Mouse (Mus musculus) lung, embryonic 15.5 days (tissue): ENCODE results near the gene F2r. TPM values are rescaled to one million over a fixed set of nuclear protein-coding genes. Genes with fewer than 3 reads are reported as not detected.

ENCODE experiments used
- ATAC-seq: fragments of 200-750 bp; cut with Nextera tagmentation; 2 replicates; pipeline ENCODE4 v1.8.0; 2017; ENCODE audit warnings: moderate number of reproducible peaks, borderline replicate concordance; ENCODE audit not compliant: low FRiP score, low TSS enrichment; ENCODE audit errors: extremely low read depth
- H3K27ac ChIP-seq: fragments of 300-500 bp; sonication (generic); 2 replicates; pipeline ENCODE4 v1.5.1; 2015; ENCODE audit warnings: moderate library complexity, mild to moderate bottlenecking, inconsistent platforms
- H3K27me3 ChIP-seq: fragments of 300-500 bp; sonication (generic); 2 replicates; pipeline ENCODE4 v1.6.1; 2015; ENCODE audit warnings: inconsistent platforms
- H3K36me3 ChIP-seq: fragments of 300-500 bp; sonication (generic); 2 replicates; pipeline ENCODE4 v1.6.1; 2015; ENCODE audit warnings: inconsistent platforms
- H3K4me1 ChIP-seq: fragments of 300-500 bp; sonication (generic); 2 replicates; pipeline ENCODE4 v1.6.1; 2015; ENCODE audit warnings: inconsistent platforms
- H3K4me2 ChIP-seq: fragments of 300-500 bp; sonication (generic); 2 replicates; pipeline ENCODE4 v1.6.1; 2015; ENCODE audit warnings: inconsistent platforms, mild to moderate bottlenecking, moderate library complexity
- H3K4me3 ChIP-seq: fragments of 300-500 bp; sonication (generic); 2 replicates; pipeline ENCODE4 v1.5.1; 2015; ENCODE audit warnings: mild to moderate bottlenecking, inconsistent platforms
- H3K9ac ChIP-seq: fragments of 300-500 bp; sonication (generic); 2 replicates; pipeline ENCODE4 v1.6.1; 2015; ENCODE audit warnings: inconsistent platforms
- H3K9me3 ChIP-seq: fragments of 300-500 bp; sonication (generic); 2 replicates; pipeline ENCODE4 v1.6.1; 2016; ENCODE audit warnings: inconsistent platforms
- WGBS: fragments of 180-500 bp; shearing (Covaris S2); methylation state at CpG from one replicate; pipeline ENCODE4 v1.1.7; 2015; 5-methylcytosine and 5-hydroxymethylcytosine counted together
- polyA plus RNA-seq: library from polyadenylated mRNA; unstranded; fragments of >200 nt; fragmentation: Nextera tagmentation; extraction: Ambion mirVana; gene quantifications from 2 replicates; pipeline ENCODE4 v1.2.1, GENCODE M21; 2015

F2r gene
- 106 and 114 TPM in 2 replicates for polyA plus RNA-seq

DNA sequence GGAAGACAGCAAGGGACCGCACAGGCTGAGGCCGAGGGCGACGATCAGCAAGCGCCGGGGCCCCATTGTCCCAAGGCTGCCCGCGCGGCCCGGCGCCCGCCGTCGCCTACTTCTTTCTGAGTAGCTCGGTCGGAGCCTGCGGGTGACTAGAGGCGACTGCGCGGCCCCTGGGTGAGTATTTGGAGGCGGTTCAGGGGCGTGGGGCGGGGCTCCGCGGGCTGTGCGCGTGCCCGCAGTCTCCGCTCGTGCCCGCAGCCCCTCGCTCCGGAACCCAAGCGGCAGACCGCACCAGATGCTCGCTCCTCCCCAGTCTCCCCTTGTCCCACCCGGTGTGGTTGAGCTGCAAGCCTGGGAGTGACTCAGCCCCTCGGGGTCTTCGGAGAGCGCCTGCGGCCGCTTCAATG, at the start of gene F2r:
Gene F2r (minus strand): TSS at position 179 of the 404 bp plus-strand sequence.
- Histone ChIP-seq H3K4me1 (peaks cover 34% of the 10 kb centered on the region), H3K27ac (peak within 1 kb of the TSS; percentile 87), H3K36me3 (no peaks in the 10 kb centered on the region), H3K4me2 (peak within 1 kb of the TSS; percentile 66), H3K9me3 (no peaks in the 10 kb centered on the region), H3K4me3 (peak within 1 kb of the TSS; percentile 75), H3K9ac (peak within 1 kb of the TSS; percentile 89), H3K27me3 (no peaks in the 10 kb centered on the region)
- WGBS: 0% methylated on average over 42 of the region's 42 CpGs
- peak; percentile 93 for ATAC-seq

DNA sequence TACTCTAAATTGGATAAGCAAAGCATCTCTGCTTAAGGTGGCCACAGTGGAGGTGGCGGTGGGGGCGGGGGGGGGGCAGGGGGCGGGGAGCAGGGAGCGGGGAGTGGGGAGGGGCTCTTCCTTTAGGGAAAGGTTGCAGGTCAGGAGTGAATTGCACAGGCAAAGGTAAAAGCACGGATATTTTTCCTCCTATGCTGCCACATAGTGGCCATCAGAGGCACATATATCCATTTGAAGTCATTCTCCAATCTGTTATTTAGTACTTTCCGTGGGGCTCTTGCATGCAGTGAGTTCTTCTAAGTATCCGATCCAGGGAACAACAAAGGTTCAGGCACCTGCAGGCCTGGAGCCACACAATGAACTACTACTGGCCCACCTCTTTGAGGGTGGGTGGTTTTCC, 49.0 kb upstream of the F2r start:
- 27% methylated on average over 5 of the region's 7 CpGs for WGBS
- Histone ChIP-seq H3K4me2 (no peak overlapping the region), H3K9ac (no peak overlapping the region), H3K36me3 (no peaks in the 10 kb centered on the region), H3K4me1 (0 out of 2 replicates have a peak, but pooled peaks cover 2% of the 10 kb centered on the region), H3K9me3 (no peaks in the 10 kb centered on the region), H3K4me3 (no peak overlapping the region), H3K27ac (no peak overlapping the region), H3K27me3 (no peaks in the 10 kb centered on the region)
- no peak for ATAC-seq

DNA sequence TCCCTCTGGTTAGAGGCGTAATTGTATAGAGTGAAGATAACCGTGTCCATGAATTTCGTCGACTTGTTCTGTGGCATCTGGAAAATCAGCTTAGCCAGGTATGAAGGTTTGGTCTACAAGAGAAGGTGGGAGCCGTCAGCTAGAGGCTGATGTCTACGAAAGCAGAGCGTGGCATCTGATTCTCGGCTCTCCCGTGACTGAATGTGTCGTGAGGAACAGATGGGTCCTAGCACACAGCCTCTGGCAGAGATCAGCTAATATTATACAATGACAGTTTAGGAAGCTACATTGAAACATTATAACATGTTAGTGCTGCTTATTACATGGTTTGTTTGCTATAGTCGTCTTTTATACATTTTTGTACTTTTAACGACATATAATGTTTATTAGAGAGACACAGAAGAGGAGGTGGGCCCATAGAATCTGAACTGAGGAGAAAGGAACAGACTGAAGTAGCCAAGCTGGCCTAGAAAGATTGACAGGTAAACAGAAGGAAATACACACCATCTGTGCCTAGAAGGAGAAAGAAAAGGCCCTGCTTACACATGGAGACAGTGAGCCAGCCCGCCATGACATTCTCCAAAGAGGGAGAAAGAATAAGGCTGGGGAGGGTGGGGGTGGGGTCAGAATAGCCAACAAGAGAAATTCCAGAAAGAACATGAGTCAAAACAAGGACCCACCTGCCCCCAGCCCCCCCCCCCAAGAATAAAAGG, 47.5 kb upstream of the F2r start:
- H3K36me3 ChIP-seq: no peaks in the 10 kb centered on the region
- no peak overlapping the region for H3K4me2 ChIP-seq
- H3K9ac ChIP-seq: no peak overlapping the region
- H3K27me3 ChIP-seq: no peaks in the 10 kb centered on the region
- H3K4me1 ChIP-seq: no peaks in the 10 kb centered on the region
- no peak for ATAC-seq
- no peak overlapping the region for H3K27ac ChIP-seq
- no peak overlapping the region for H3K4me3 ChIP-seq
- H3K9me3 ChIP-seq: no peaks in the 10 kb centered on the region
- 82% methylated on average over 13 of the region's 13 CpGs for WGBS

GRCm38 (mm10) chr13:95663834-95664233, 45.5 kb upstream of the F2r start:
- H3K27me3 ChIP-seq: no peaks in the 10 kb centered on the region
- no peaks in the 10 kb centered on the region for H3K4me1 ChIP-seq
- no peaks in the 10 kb centered on the region for H3K9me3 ChIP-seq
- ATAC-seq: no peak
- no peak overlapping the region for H3K4me2 ChIP-seq
- no peak overlapping the region for H3K9ac ChIP-seq
- no peak overlapping the region for H3K27ac ChIP-seq
- WGBS: 94% methylated on average over 4 of the region's 4 CpGs
- H3K4me3 ChIP-seq: no peak overlapping the region
- H3K36me3 ChIP-seq: no peaks in the 10 kb centered on the region

DNA sequence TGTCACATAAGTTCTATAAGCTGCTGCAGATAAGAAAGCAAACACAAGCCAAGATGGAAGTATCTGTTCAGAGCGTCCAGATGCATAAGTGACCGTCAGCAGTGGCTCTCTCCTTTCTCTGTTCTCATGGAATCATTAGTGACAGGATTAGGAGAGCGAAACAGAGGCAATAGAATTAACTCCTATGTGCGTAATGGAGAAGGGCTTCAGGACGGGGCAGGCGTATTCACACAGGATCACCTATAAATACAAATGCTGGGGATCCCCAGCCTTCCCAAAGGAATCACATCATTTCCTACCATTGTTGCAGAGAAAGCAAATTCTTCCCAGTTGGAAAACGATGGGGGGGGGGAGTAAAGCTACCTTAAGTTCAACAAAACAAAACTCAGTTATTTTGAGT, 41.1 kb upstream of the F2r start:
- H3K4me2 ChIP-seq: no peak overlapping the region
- 67% methylated on average over 7 of the region's 7 CpGs for whole genome bisulfite sequencing
- H3K9ac ChIP-seq: no peak overlapping the region
- ATAC-seq: no peak
- H3K4me1 ChIP-seq: 0 out of 2 replicates have a peak, but pooled peaks cover 7% of the 10 kb centered on the region
- no peaks in the 10 kb centered on the region for H3K36me3 ChIP-seq
- no peak overlapping the region for H3K4me3 ChIP-seq
- H3K27ac ChIP-seq: no peak overlapping the region
- H3K9me3 ChIP-seq: no peaks in the 10 kb centered on the region
- H3K27me3 ChIP-seq: no peaks in the 10 kb centered on the region

DNA sequence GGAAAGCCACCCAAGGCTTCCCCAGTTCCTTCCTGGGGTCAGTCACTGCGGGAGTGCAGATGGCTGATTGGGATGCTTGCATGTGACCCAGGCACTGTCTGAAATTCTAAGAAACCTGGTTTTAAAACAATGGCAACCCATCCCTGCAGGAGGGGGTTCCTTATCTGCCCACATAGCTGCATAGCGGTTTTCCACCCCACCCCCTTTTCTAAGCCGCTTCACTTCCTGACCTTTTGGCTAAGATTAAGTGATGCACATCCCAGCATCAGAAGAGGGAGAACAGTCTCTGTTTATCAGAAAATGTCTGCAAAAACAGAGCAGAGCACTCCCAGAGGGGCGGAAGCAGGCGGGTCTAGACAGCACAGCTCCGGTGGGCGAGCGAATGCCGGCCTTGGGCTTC, 38.9 kb upstream of the F2r start:
- no peaks in the 10 kb centered on the region for H3K27me3 ChIP-seq
- no peaks in the 10 kb centered on the region for H3K9me3 ChIP-seq
- H3K4me1 ChIP-seq: 0 out of 2 replicates have a peak, but pooled peaks cover 7% of the 10 kb centered on the region
- no peak overlapping the region for H3K9ac ChIP-seq
- 51% methylated on average over 9 of the region's 9 CpGs for WGBS
- H3K36me3 ChIP-seq: no peaks in the 10 kb centered on the region
- H3K27ac ChIP-seq: no peak overlapping the region
- H3K4me3 ChIP-seq: no peak overlapping the region
- no peak overlapping the region for H3K4me2 ChIP-seq
- ATAC-seq: peak; percentile 41; the same call in 1 of the 2 replicates

GRCm38 (mm10) chr13:95655284-95655683, 37.0 kb upstream of the F2r start:
- Histone ChIP-seq H3K27ac (peak overlapping the region; percentile 21), H3K9me3 (no peaks in the 10 kb centered on the region), H3K4me3 (no peak overlapping the region), H3K27me3 (no peaks in the 10 kb centered on the region), H3K4me1 (0 out of 2 replicates have a peak, but pooled peaks cover 7% of the 10 kb centered on the region), H3K4me2 (no peak overlapping the region), H3K36me3 (no peaks in the 10 kb centered on the region), H3K9ac (no peak overlapping the region)
- WGBS: 27% methylated on average over 9 of the region's 9 CpGs
- ATAC-seq: peak; percentile 85; the same call in 1 of the 2 replicates

DNA sequence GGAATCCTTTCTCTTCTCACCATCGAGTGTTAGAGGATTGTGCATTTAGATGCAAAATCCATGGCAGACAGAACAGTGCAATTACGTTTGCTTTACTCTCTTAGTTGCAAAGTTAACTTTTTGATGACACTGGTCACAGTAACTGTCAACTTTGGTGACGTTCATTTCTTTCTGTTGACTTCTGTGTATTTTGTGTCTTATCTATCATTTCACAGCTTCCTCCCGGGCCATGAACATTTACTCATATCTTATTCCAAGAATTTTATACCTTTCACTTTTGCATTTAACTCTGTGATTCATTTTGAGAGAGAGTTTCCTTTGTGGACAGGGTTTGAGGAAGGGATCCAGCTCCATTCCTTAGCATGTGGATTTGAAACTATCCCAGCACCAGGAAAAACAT, 35.4 kb upstream of the F2r start:
- H3K4me2 ChIP-seq: no peak overlapping the region
- H3K4me3 ChIP-seq: no peak overlapping the region
- H3K27ac ChIP-seq: no peak overlapping the region
- ATAC-seq: no peak
- 66% methylated on average over 4 of the region's 4 CpGs for WGBS
- H3K27me3 ChIP-seq: no peaks in the 10 kb centered on the region
- H3K4me1 ChIP-seq: 0 out of 2 replicates have a peak, but pooled peaks cover 7% of the 10 kb centered on the region
- no peaks in the 10 kb centered on the region for H3K36me3 ChIP-seq
- no peak overlapping the region for H3K9ac ChIP-seq
- H3K9me3 ChIP-seq: no peaks in the 10 kb centered on the region

- ATAC-seq: no peak
- Histone ChIP-seq H3K36me3 (no peaks in the 10 kb centered on the region), H3K4me3 (no peak overlapping the region), H3K4me1 (0 out of 2 replicates have a peak, but pooled peaks cover 1% of the 10 kb centered on the region), H3K4me2 (no peak overlapping the region), H3K9ac (no peak overlapping the region), H3K9me3 (no peaks in the 10 kb centered on the region), H3K27me3 (no peaks in the 10 kb centered on the region), H3K27ac (no peak overlapping the region)
- 78% methylated on average over 7 of the region's 7 CpGs for WGBS
Observed at GRCm38 (mm10) chr13:95651870-95652668, 33.8 kb upstream of the F2r start.

- H3K36me3 ChIP-seq: no peaks in the 10 kb centered on the region
- no peaks in the 10 kb centered on the region for H3K4me1 ChIP-seq
- H3K9me3 ChIP-seq: no peaks in the 10 kb centered on the region
- no peak overlapping the region for H3K4me2 ChIP-seq
- H3K27ac ChIP-seq: no peak overlapping the region
- H3K4me3 ChIP-seq: no peak overlapping the region
- no peak overlapping the region for H3K9ac ChIP-seq
- no peak for ATAC-seq
- 79% methylated on average over 3 of the region's 3 CpGs for WGBS
- no peaks in the 10 kb centered on the region for H3K27me3 ChIP-seq
Observed at GRCm38 (mm10) chr13:95649941-95650340, 31.7 kb upstream of the F2r start.

DNA sequence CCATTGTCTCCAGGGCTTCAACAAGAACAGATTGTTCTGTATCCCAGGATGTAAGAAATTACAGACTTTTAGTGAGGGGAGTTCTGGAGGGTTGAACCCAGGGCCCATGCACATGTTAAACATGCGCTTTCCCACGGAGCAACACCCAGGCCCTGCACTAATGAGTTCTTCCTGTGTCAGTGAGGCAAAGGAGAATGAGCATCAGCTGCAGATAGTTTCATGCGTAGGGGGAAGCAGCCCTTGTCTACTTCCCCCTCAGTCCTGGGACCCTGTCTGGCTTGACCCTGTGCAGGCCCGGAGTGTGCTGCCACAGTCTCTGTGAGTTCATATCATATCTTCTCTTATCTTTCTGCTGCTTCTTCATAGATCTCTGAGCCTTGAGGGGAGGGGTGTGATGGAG, 29.0 kb upstream of the F2r start:
- no peak overlapping the region for H3K9ac ChIP-seq
- H3K4me3 ChIP-seq: no peak overlapping the region
- H3K4me1 ChIP-seq: no peaks in the 10 kb centered on the region
- H3K9me3 ChIP-seq: no peaks in the 10 kb centered on the region
- no peak overlapping the region for H3K4me2 ChIP-seq
- H3K36me3 ChIP-seq: no peaks in the 10 kb centered on the region
- H3K27ac ChIP-seq: no peak overlapping the region
- no peaks in the 10 kb centered on the region for H3K27me3 ChIP-seq
- no peak for ATAC-seq
- 60% methylated on average over 4 of the region's 4 CpGs for WGBS

GRCm38 (mm10) chr13:95646687-95647111, 28.4 kb upstream of the F2r start:
- no peak for ATAC-seq
- Histone ChIP-seq H3K36me3 (no peaks in the 10 kb centered on the region), H3K4me2 (no peak overlapping the region), H3K9me3 (no peaks in the 10 kb centered on the region), H3K4me1 (no peaks in the 10 kb centered on the region), H3K4me3 (no peak overlapping the region), H3K9ac (no peak overlapping the region), H3K27ac (no peak overlapping the region), H3K27me3 (no peaks in the 10 kb centered on the region)
- 49% methylated on average over 9 of the region's 9 CpGs for WGBS
